Mouse (Mus musculus) left cerebral cortex, adult 2 months (tissue): ENCODE data around the gene Rap1gap. TPM values are rescaled to one million over a fixed set of nuclear protein-coding genes. Genes with fewer than 3 reads are reported as not detected.

Source experiments
- DNase-seq, 2 experiments: peaks; one replicate each; pipeline ENCODE4 v3.0.0; 2021 to 2022; ENCODE audit warnings: low spot score in 2 of 2, mixed read lengths in 1 of 2; ENCODE audit errors: extremely low spot score in 1 of 2
- H3K27ac ChIP-seq: fragments of 200-600 bp; 2 replicates; pipeline ENCODE4 v1.8.1; 2022
- H3K4me3 ChIP-seq: fragments of 200-600 bp; 2 replicates; pipeline ENCODE4 v1.8.1; 2022
- CTCF ChIP-seq: fragments of 200-600 bp; IDR thresholded peaks from 2 replicates; pipeline ENCODE4 v1.8.1; 2022; ENCODE audit warnings: antibody characterized with exemption, mild to moderate bottlenecking, moderate library complexity
- intact Hi-C: fragments of 180-260 bp; cut with DNase I; formaldehyde crosslinking; loops from one replicate; pipeline ENCODE4 v1.15.1; 2025
- long read RNA-seq, 2 experiments: library from polyadenylated mRNA; stranded (forward); transcript quantifications; one replicate each; pipeline ENCODE4 v2.0.0; 2021; ENCODE audit warnings: borderline mapping rate in 2 of 2
- total RNA-seq, 2 experiments: library from RNA; stranded (reverse); gene quantifications; 2 replicates each; pipeline ENCODE4 v1.2.3; 2021

Rap1gap gene
- total RNA-seq, result 100 to 1,000 TPM; 267 to 315 TPM
- long read RNA-seq, experiment 1, transcript Rap1gap-201 (25 exons, 3,247 nt), result major isoform, 8 of 480 reads
- long read RNA-seq, experiment 1, partial matches to known transcripts, result 33 of 480 reads
- long read RNA-seq, experiment 1, other reads (novel, unspliced or antisense), result 439 of 480 reads
- long read RNA-seq, experiment 2, transcript Rap1gap-201 (25 exons, 3,247 nt), result major isoform, 11 of 426 reads
- long read RNA-seq, experiment 2, partial matches to known transcripts, result 27 of 426 reads
- long read RNA-seq, experiment 2, other reads (novel, unspliced or antisense), result 384 of 426 reads

GRCm38 (mm10) chr4:137664433-137664979 lies at the start of gene Rap1gap:
Rap1gap (plus strand) TSS chr4:137664726.
- intact Hi-C loops, result no loop called here
- TF ChIP-seq CTCF, result no peak
- peak; percentile 83 for DNase-seq
- peak within 1 kb of the TSS; percentile 88 for H3K4me3 ChIP-seq
- H3K27ac ChIP-seq, result peak within 1 kb of the TSS; percentile 98

- Histone ChIP-seq H3K4me3 (no peak overlapping the region), H3K27ac (no peak overlapping the region)
- no peak for DNase-seq
- intact Hi-C loops, result no loop called here
- no peak for TF ChIP-seq CTCF
These were observed 41.7 kb upstream of the Rap1gap start for GRCm38 (mm10) chr4:137622847-137623246.

GRCm38 (mm10) chr4:137627476-137628235 lies 36.9 kb upstream of the Rap1gap start:
- intact Hi-C loops, result no loop called here

GRCm38 (mm10) chr4:137628400-137628799 lies 36.1 kb upstream of the Rap1gap start:
- TF ChIP-seq CTCF, result no peak
- no peak overlapping the region for H3K27ac ChIP-seq
- intact Hi-C loops, result no loop called here
- no peak overlapping the region for H3K4me3 ChIP-seq
- no peak for DNase-seq

More at GRCm38 (mm10) chr4:137627476-137628235, 36.9 kb upstream of the Rap1gap start:
- Histone ChIP-seq H3K4me3 (no peak overlapping the region), H3K27ac (no peak overlapping the region)
- DNase-seq, result no peak
- no peak for TF ChIP-seq CTCF

GRCm38 (mm10) chr4:137629354-137629753 lies 35.2 kb upstream of the Rap1gap start:
- intact Hi-C loops, result no loop called here
- H3K27ac ChIP-seq, result no peak overlapping the region
- TF ChIP-seq CTCF, result no peak
- no peak for DNase-seq
- H3K4me3 ChIP-seq, result no peak overlapping the region

- TF ChIP-seq CTCF, result no peak
- intact Hi-C loops, result no loop called here
- Histone ChIP-seq H3K27ac (no peak overlapping the region), H3K4me3 (no peak overlapping the region)
- no peak for DNase-seq
These were observed 34.4 kb upstream of the Rap1gap start for GRCm38 (mm10) chr4:137630153-137630552.

GRCm38 (mm10) chr4:137631596-137631995 lies 32.9 kb upstream of the Rap1gap start:
- H3K27ac ChIP-seq, result no peak overlapping the region
- no peak for TF ChIP-seq CTCF
- no peak for DNase-seq
- no peak overlapping the region for H3K4me3 ChIP-seq
- intact Hi-C loops, result no loop called here

GRCm38 (mm10) chr4:137633394-137633793 lies 31.1 kb upstream of the Rap1gap start:
- TF ChIP-seq CTCF, result no peak
- DNase-seq, result no peak
- no peak overlapping the region for H3K27ac ChIP-seq

GRCm38 (mm10) chr4:137636597-137636996 lies 27.9 kb upstream of the Rap1gap start:
- DNase-seq, result no peak
- intact Hi-C loops, result loop anchor here (1.0 kb wide), 1 partner anchor 71 kb away; no protein-coding TSS in a partner anchor
- peak; percentile 44 for TF ChIP-seq CTCF
- Histone ChIP-seq H3K4me3 (no peak overlapping the region), H3K27ac (no peak overlapping the region)

More at GRCm38 (mm10) chr4:137633394-137633793, 31.1 kb upstream of the Rap1gap start:
- intact Hi-C loops, result no loop called here
- H3K4me3 ChIP-seq, result no peak overlapping the region

GRCm38 (mm10) chr4:137641556-137641955 lies 23.0 kb upstream of the Rap1gap start:
- intact Hi-C loops, result no loop called here
- TF ChIP-seq CTCF, result no peak
- Histone ChIP-seq H3K27ac (no peak overlapping the region), H3K4me3 (no peak overlapping the region)
- no peak for DNase-seq

- TF ChIP-seq CTCF, result no peak
- DNase-seq, result no peak
- intact Hi-C loops, result no loop called here
- no peak overlapping the region for H3K4me3 ChIP-seq
- no peak overlapping the region; the same call in 1 of the 2 replicates for H3K27ac ChIP-seq
These were observed 22.4 kb upstream of the Rap1gap start for GRCm38 (mm10) chr4:137642101-137642500.

GRCm38 (mm10) chr4:137643459-137643858 lies 21.1 kb upstream of the Rap1gap start:
- Histone ChIP-seq H3K27ac (peak overlapping the region; percentile 20; the same call in 1 of the 2 replicates), H3K4me3 (no peak overlapping the region)
- TF ChIP-seq CTCF, result no peak
- no peak for DNase-seq
- intact Hi-C loops, result no loop called here
